Mouse (Mus musculus) liver, embryonic 14.5 days (tissue): Measurements from ENCODE around the gene Kcnq1.

ENCODE experiments used
- CTCF ChIP-seq: IDR thresholded peaks from 2 replicates; pipeline ENCODE4 v1.5.1; 2016; ENCODE audit warnings: antibody characterized with exemption, low read depth, control low read depth
- EP300 ChIP-seq: IDR thresholded peaks from 2 replicates; pipeline ENCODE4 v1.6.1; 2016; ENCODE audit warnings: antibody characterized with exemption, low read depth

GRCm38 (mm10) chr7:143263966-143264365 is 157.8 kb downstream of the Kcnq1 start:
- TF ChIP-seq CTCF (no peak), EP300 (no peak)
